8 mouse cellular contexts compared by ENCODE assay signal in the genomic region with DNA sequence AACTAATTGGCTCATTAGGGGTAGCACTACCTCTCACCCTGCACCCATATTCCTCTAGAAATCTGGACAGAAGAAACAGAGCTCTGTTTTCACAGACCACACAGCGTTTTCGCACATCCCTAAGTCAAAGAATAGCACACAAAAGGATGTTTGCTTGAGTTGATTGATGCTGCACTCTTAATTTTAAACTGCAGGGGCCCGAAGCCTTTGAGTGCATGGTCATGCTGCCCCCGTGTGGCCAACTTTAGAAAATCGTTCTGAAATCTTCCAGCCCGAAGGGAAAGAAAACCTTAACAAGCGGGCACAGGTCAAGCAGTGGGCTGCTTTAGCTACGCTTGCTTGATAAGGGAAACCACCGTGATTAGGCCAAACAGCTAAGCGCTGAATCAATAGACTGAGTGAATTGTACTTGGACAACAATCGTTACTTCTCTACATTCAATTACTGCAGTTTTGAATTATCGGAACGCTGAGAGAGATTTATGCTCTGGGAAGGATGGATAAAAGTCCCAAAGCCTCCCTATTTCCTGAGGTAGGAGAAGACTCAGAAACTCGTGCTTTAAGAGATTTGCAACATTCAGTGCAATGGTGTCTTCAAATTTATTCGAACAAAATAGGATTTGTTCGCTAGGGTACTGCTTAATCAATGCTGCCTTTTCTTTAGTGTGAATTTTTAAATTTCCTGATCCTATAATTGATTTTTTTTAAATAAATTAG.
DNase-seq lines count a peak whose midpoint lies in the region; ATAC-seq and TF ChIP-seq lines count a peak whose summit lies in the region.

No protein-coding gene starts in this region.

- DNase-seq in c-Kit-positive CD71-positive TER-119-negative erythroid progenitor cells, embryonic 14.5 days (ENCODE audit: low read depth), result peak; percentile 32
- peak; percentile 71 to 81 for DNase-seq in heart, postnatal 14 days
- DNase-seq in kidney, postnatal 4 days, result peak; percentile 86 to 88
- DNase-seq in lung, adult 2 months, result peak; percentile 51
- peak; percentile 38 for DNase-seq in thymus, adult 2 months

- H3K9ac ChIP-seq in ES-Bruce4 (ENCODE audit: low read depth, poor library complexity, severe bottlenecking), result no peak overlapping the region
- H3K9ac ChIP-seq in forebrain, embryonic 13.5 days, result 0 out of 2 replicates have a peak overlapping the region, but pooled peaks have one; percentile 48

- WGBS in forebrain, embryonic 13.5 days, result 14% methylated on average over 16 of the region's 16 CpGs
- WGBS in lung, adult 2 months, result 19% methylated on average over 16 of the region's 16 CpGs
- 13% methylated on average over 16 of the region's 16 CpGs for WGBS in olfactory bulb, adult 2 months
- 24% methylated on average over 16 of the region's 16 CpGs for WGBS in thymus, adult 2 months

- H3K9me3 ChIP-seq in ES-Bruce4 (replicated peaks; ENCODE audit: control insufficient read depth, insufficient read depth, low read length, poor library complexity, severe bottlenecking), result no peaks in the 10 kb centered on the region
- no peaks in the 10 kb centered on the region for H3K9me3 ChIP-seq in forebrain, embryonic 13.5 days (replicated peaks)

- no peaks in the 10 kb centered on the region for H3K4me1 ChIP-seq in ES-Bruce4 (ENCODE audit: control insufficient read depth, insufficient read depth, low read length)
- peaks cover 3% of the 10 kb centered on the region; the same call in 1 of the 2 replicates for H3K4me1 ChIP-seq in forebrain, embryonic 13.5 days
- no peaks in the 10 kb centered on the region for H3K4me1 ChIP-seq in lung, adult 2 months (ENCODE audit: control insufficient read depth, insufficient read depth, low read length)
- H3K4me1 ChIP-seq in olfactory bulb, adult 2 months (ENCODE audit: control insufficient read depth, insufficient read depth, low read length), result no peaks in the 10 kb centered on the region
- H3K4me1 ChIP-seq in thymus, adult 2 months (replicated peaks; ENCODE audit: control insufficient read depth, insufficient read depth, low read length), result no peaks in the 10 kb centered on the region

- TF ChIP-seq EP300 in ES-Bruce4 (IDR thresholded peaks at IDR 0.05; ENCODE audit: insufficient read depth, low read depth, low read length), result no peak

- H3K36me3 ChIP-seq in ES-Bruce4 (ENCODE audit: control insufficient read depth, insufficient read depth, low read length, poor library complexity, severe bottlenecking), result no peaks in the 10 kb centered on the region
- H3K36me3 ChIP-seq in forebrain, embryonic 13.5 days (ENCODE audit: poor library complexity, severe bottlenecking), result no peaks in the 10 kb centered on the region
- H3K36me3 ChIP-seq in thymus, adult 2 months (ENCODE audit: control insufficient read depth, insufficient read depth, low read length), result no peaks in the 10 kb centered on the region

- no peak overlapping the region for H3K27ac ChIP-seq in ES-Bruce4 (ENCODE audit: insufficient read depth, low read length)
- H3K27ac ChIP-seq in forebrain, embryonic 13.5 days, result peak overlapping the region; percentile 48; the same call in 1 of the 2 replicates
- no peak overlapping the region for H3K27ac ChIP-seq in olfactory bulb, adult 2 months (ENCODE audit: insufficient read depth, low read depth, low read length)
- H3K27ac ChIP-seq in thymus, adult 2 months (ENCODE audit: control insufficient read depth, insufficient read depth, low read length), result no peak overlapping the region

- ATAC-seq in forebrain, embryonic 13.5 days, result peak; percentile 94

- H3K27me3 ChIP-seq in ES-Bruce4 (ENCODE audit: control insufficient read depth, insufficient read depth, low read length, poor library complexity, severe bottlenecking), result no peaks in the 10 kb centered on the region
- H3K27me3 ChIP-seq in forebrain, embryonic 13.5 days, result no peaks in the 10 kb centered on the region
- no peaks in the 10 kb centered on the region for H3K27me3 ChIP-seq in thymus, adult 2 months (ENCODE audit: control insufficient read depth, insufficient read depth, low read length)

- no peak overlapping the region for H3K4me3 ChIP-seq in ES-Bruce4 (ENCODE audit: low read depth, low read length)
- no peak overlapping the region for H3K4me3 ChIP-seq in forebrain, embryonic 13.5 days
- no peak overlapping the region for H3K4me3 ChIP-seq in lung, adult 2 months (replicated peaks; ENCODE audit: extremely low read depth, low read depth, low read length)
- H3K4me3 ChIP-seq in olfactory bulb, adult 2 months (ENCODE audit: insufficient read depth, low read depth, low read length), result peak overlapping the region; percentile 24
- H3K4me3 ChIP-seq in thymus, adult 2 months (ENCODE audit: control insufficient read depth, insufficient read depth, low read length), result no peak overlapping the region

- peak overlapping the region; percentile 50 for H3K4me2 ChIP-seq in forebrain, embryonic 13.5 days

- peak; percentile 61 for TF ChIP-seq CTCF in ES-Bruce4 (IDR thresholded peaks at IDR 0.05; ENCODE audit: low read depth, low read length)
- peak; percentile 68 for TF ChIP-seq CTCF in lung, adult 2 months (IDR thresholded peaks at IDR 0.05; ENCODE audit: insufficient read depth, low read length)
- peak; percentile 69; the same call in 1 of the 2 replicates for TF ChIP-seq CTCF in olfactory bulb, adult 2 months (IDR thresholded peaks at IDR 0.05; ENCODE audit: insufficient read depth, low read depth, low read length)
- TF ChIP-seq CTCF in thymus, adult 2 months (IDR thresholded peaks at IDR 0.05; ENCODE audit: borderline replicate concordance, control insufficient read depth, extremely low read depth, insufficient read depth, low read length, poor library complexity), result no peak

- intact Hi-C loops in heart, postnatal 14 days (cut with DNase I), result loop anchor here (1.0 to 10.0 kb wide), 5 partner anchors 293 to 875 kb away; partner anchors contain the start of gene Lcorl

- no peak for TF ChIP-seq POLR2A in ES-Bruce4 (IDR thresholded peaks at IDR 0.05; ENCODE audit: insufficient read depth, low read length)
- TF ChIP-seq POLR2A in lung, adult 2 months (IDR thresholded peaks at IDR 0.05; ENCODE audit: borderline replicate concordance, extremely low read depth, low read depth, low read length), result no peak
- no peak for TF ChIP-seq POLR2A in olfactory bulb, adult 2 months (IDR thresholded peaks at IDR 0.05; ENCODE audit: insufficient read depth, low read depth, low read length)
- no peak for TF ChIP-seq POLR2A in thymus, adult 2 months (IDR thresholded peaks at IDR 0.05; ENCODE audit: control insufficient read depth, extremely low read depth, insufficient read depth, low read length, poor library complexity)

Comparison
In these comparisons a context has a peak if more than half of its experiments do, and no peak if none do; other contexts are left out.
1. DNase-seq: peak in every context shown above with its lines; median percentile 87 in kidney, postnatal 4 days; 76 in heart, postnatal 14 days; 51 in lung, adult 2 months; 38 in thymus, adult 2 months; 32 in c-Kit-positive CD71-positive TER-119-negative erythroid progenitor cells, embryonic 14.5 days.